Mouse (Mus musculus): ENCODE measurements around the gene Tenm3. TPM values are rescaled to one million over a fixed set of nuclear protein-coding genes. Genes with fewer than 3 reads are reported as not detected.

The Tenm3 gene
- polyA plus RNA-seq, 1 experiment from 2014 or later: 48.6 TPM

GRCm38 (mm10) chr8:48304224-48304623 is 539.5 kb downstream of the Tenm3 start:
- H3K9ac ChIP-seq (ENCODE audit: low read depth, low read length): no peak overlapping the region
- H3K27ac ChIP-seq (replicated peaks; ENCODE audit: low read depth, low read length): no peak overlapping the region
- H3K27me3 ChIP-seq (replicated peaks; ENCODE audit: control insufficient read depth, insufficient read depth, low read length): no peaks in the 10 kb centered on the region
- WGBS: 72% methylated on average over 7 of the region's 7 CpGs
- no peak overlapping the region for H3K4me2 ChIP-seq (ENCODE audit: low read depth, low read length)
- H3K9me3 ChIP-seq (ENCODE audit: control insufficient read depth, low read length): no peaks in the 10 kb centered on the region
- H3K36me3 ChIP-seq (ENCODE audit: control insufficient read depth, insufficient read depth, low read length): peaks cover 22% of the 10 kb centered on the region; the same call in 1 of the 2 replicates
- no peak for ATAC-seq (ENCODE audit: low read depth)
- H3K4me3 ChIP-seq (ENCODE audit: low read depth, low read length): no peak overlapping the region
- H3K4me1 ChIP-seq (ENCODE audit: control insufficient read depth, insufficient read depth, low read length): peaks cover 15% of the 10 kb centered on the region
- no peak for DNase-seq (ENCODE audit: low spot score)

DNA sequence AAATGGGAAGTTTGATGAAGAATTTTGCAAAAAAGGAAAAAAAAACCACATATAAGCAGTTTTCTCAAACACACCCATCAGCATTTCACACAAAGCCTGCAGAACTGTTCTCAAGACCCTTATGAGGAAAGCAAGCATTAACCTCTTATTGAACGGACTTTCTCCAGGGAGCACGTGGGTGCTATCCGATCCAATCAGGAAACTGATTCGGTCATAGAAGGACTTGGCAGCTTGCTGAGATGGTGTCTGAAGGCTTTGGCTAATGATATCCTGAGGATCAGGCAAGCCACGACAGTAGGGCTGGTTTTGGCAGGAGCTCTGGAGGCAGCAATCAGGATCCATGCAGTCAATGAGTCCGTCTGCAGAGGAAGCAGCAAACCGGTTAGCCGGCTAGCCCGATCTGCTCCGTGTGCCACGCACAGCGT is 543.1 kb downstream of the Tenm3 start:
- Histone ChIP-seq H3K4me1 (ENCODE audit: control insufficient read depth, insufficient read depth, low read length) (peaks cover 11% of the 10 kb centered on the region), H3K9me3 (ENCODE audit: control insufficient read depth, low read length) (no peaks in the 10 kb centered on the region), H3K27me3 (replicated peaks; ENCODE audit: control insufficient read depth, insufficient read depth, low read length) (no peaks in the 10 kb centered on the region), H3K4me2 (ENCODE audit: low read depth, low read length) (peak overlapping the region; percentile 38), H3K36me3 (ENCODE audit: control insufficient read depth, insufficient read depth, low read length) (peaks cover 44% of the 10 kb centered on the region), H3K4me3 (ENCODE audit: low read depth, low read length) (no peak overlapping the region), H3K27ac (replicated peaks; ENCODE audit: low read depth, low read length) (no peak overlapping the region; the same call in 1 of the 2 replicates), H3K9ac (ENCODE audit: low read depth, low read length) (no peak overlapping the region)
- peak; percentile 82 for DNase-seq (ENCODE audit: low spot score)
- WGBS: 34% methylated on average over 12 of the region's 12 CpGs
- ATAC-seq (ENCODE audit: low read depth): peak; percentile 79

DNA sequence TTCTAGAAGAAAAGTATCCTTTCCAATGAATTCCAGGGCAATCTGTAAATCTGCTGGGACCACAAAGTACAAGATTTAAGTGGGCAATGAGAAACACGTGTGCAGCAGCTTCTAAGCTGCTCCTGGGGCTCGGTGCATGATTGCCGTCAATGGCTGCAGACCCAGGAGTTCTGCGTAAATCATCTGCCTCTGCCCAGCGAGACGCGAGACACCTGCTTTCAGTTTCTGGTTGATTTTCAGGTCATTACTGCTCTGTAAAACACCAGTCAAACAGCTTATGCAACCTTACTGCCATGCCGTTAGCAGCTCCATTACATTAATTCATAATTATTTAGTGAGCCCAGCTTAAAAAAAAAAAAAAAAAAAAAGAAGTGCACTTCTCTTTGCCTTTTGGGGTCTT is 543.7 kb downstream of the Tenm3 start:
- Histone ChIP-seq H3K27ac (replicated peaks; ENCODE audit: low read depth, low read length) (no peak overlapping the region; the same call in 1 of the 2 replicates), H3K9ac (ENCODE audit: low read depth, low read length) (no peak overlapping the region), H3K4me1 (ENCODE audit: control insufficient read depth, insufficient read depth, low read length) (peaks cover 11% of the 10 kb centered on the region), H3K4me2 (ENCODE audit: low read depth, low read length) (peak overlapping the region; percentile 38), H3K27me3 (replicated peaks; ENCODE audit: control insufficient read depth, insufficient read depth, low read length) (no peaks in the 10 kb centered on the region), H3K36me3 (ENCODE audit: control insufficient read depth, insufficient read depth, low read length) (peaks cover 47% of the 10 kb centered on the region), H3K9me3 (ENCODE audit: control insufficient read depth, low read length) (no peaks in the 10 kb centered on the region), H3K4me3 (ENCODE audit: low read depth, low read length) (no peak overlapping the region; the same call in 1 of the 2 replicates)
- 22% methylated on average over 8 of the region's 8 CpGs for WGBS
- ATAC-seq (ENCODE audit: low read depth) (peak; percentile 47; the same call in 1 of the 2 replicates), DNase-seq (ENCODE audit: low spot score) (peak; percentile 88)

DNA sequence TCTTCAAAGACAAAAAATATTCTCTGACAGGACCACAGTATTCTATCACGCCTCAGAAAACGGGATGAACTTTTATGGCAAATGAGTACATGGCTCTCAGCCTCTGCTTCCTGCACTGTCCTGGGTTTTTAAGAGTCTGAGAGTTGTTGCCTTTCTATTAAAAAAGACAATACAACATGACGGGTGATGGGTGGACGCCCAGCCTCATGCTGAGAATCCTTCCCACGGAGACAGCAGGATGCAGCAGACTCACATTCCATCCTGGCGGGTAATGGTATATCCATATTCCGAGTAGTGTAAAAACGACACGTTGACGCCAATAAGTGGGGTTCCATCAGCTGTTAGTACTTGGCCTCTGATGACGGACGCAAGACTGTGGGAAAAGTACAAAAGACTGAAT is 544.4 kb downstream of the Tenm3 start:
- Histone ChIP-seq H3K4me3 (ENCODE audit: low read depth, low read length) (no peak overlapping the region), H3K4me1 (ENCODE audit: control insufficient read depth, insufficient read depth, low read length) (peaks cover 11% of the 10 kb centered on the region), H3K9me3 (ENCODE audit: control insufficient read depth, low read length) (no peaks in the 10 kb centered on the region), H3K27ac (replicated peaks; ENCODE audit: low read depth, low read length) (no peak overlapping the region), H3K4me2 (ENCODE audit: low read depth, low read length) (no peak overlapping the region), H3K9ac (ENCODE audit: low read depth, low read length) (no peak overlapping the region), H3K27me3 (replicated peaks; ENCODE audit: control insufficient read depth, insufficient read depth, low read length) (no peaks in the 10 kb centered on the region), H3K36me3 (ENCODE audit: control insufficient read depth, insufficient read depth, low read length) (peaks cover 48% of the 10 kb centered on the region)
- no peak for ATAC-seq (ENCODE audit: low read depth)
- 67% methylated on average over 12 of the region's 12 CpGs for WGBS
- no peak for DNase-seq (ENCODE audit: low spot score)

- no peak overlapping the region for H3K4me2 ChIP-seq (ENCODE audit: low read depth, low read length)
- H3K27ac ChIP-seq (replicated peaks; ENCODE audit: low read depth, low read length): no peak overlapping the region
- H3K4me1 ChIP-seq (ENCODE audit: control insufficient read depth, insufficient read depth, low read length): peaks cover 11% of the 10 kb centered on the region
- H3K9ac ChIP-seq (ENCODE audit: low read depth, low read length): no peak overlapping the region
- no peak for DNase-seq (ENCODE audit: low spot score)
- H3K27me3 ChIP-seq (replicated peaks; ENCODE audit: control insufficient read depth, insufficient read depth, low read length): no peaks in the 10 kb centered on the region
- WGBS: 92% methylated on average over 7 of the region's 7 CpGs
- no peaks in the 10 kb centered on the region for H3K9me3 ChIP-seq (ENCODE audit: control insufficient read depth, low read length)
- no peak overlapping the region for H3K4me3 ChIP-seq (ENCODE audit: low read depth, low read length)
- no peak for ATAC-seq (ENCODE audit: low read depth)
- H3K36me3 ChIP-seq (ENCODE audit: control insufficient read depth, insufficient read depth, low read length): peaks cover 69% of the 10 kb centered on the region
These were observed 547.4 kb downstream of the Tenm3 start for GRCm38 (mm10) chr8:48296371-48296770.

DNA sequence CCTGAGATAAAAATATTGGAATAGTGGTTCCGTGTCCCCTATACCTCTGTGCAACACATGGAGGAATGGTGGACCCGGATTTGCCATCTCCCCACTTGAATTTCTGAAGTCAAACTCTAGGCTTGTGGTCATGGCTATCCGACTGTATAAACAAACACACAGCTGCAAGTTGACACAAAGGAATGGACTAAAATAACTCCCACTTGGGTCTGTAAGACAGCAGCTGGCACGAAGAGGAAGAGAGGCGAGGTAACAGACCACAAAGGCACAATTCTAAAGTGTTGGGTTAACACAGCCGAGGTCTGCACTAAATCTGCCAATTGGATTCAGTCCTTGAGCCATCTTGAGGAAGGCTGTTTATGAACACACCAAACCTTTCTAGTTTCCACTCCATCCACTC is 548.2 kb downstream of the Tenm3 start:
- Histone ChIP-seq H3K27me3 (replicated peaks; ENCODE audit: control insufficient read depth, insufficient read depth, low read length) (no peaks in the 10 kb centered on the region), H3K4me2 (ENCODE audit: low read depth, low read length) (no peak overlapping the region), H3K27ac (replicated peaks; ENCODE audit: low read depth, low read length) (no peak overlapping the region), H3K36me3 (ENCODE audit: control insufficient read depth, insufficient read depth, low read length) (peaks cover 78% of the 10 kb centered on the region), H3K4me3 (ENCODE audit: low read depth, low read length) (no peak overlapping the region), H3K4me1 (ENCODE audit: control insufficient read depth, insufficient read depth, low read length) (peaks cover 3% of the 10 kb centered on the region; the same call in 1 of the 2 replicates), H3K9ac (ENCODE audit: low read depth, low read length) (no peak overlapping the region), H3K9me3 (ENCODE audit: control insufficient read depth, low read length) (no peaks in the 10 kb centered on the region)
- WGBS: 66% methylated on average over 6 of the region's 6 CpGs
- ATAC-seq (ENCODE audit: low read depth) (peak; percentile 33; the same call in 1 of the 2 replicates), DNase-seq (ENCODE audit: low spot score) (peak; percentile 43)

- Histone ChIP-seq H3K4me1 (ENCODE audit: control insufficient read depth, insufficient read depth, low read length) (no peaks in the 10 kb centered on the region), H3K4me3 (ENCODE audit: low read depth, low read length) (no peak overlapping the region), H3K36me3 (ENCODE audit: control insufficient read depth, insufficient read depth, low read length) (peaks cover 78% of the 10 kb centered on the region), H3K9ac (ENCODE audit: low read depth, low read length) (no peak overlapping the region), H3K27me3 (replicated peaks; ENCODE audit: control insufficient read depth, insufficient read depth, low read length) (no peaks in the 10 kb centered on the region), H3K9me3 (ENCODE audit: control insufficient read depth, low read length) (no peaks in the 10 kb centered on the region), H3K27ac (replicated peaks; ENCODE audit: low read depth, low read length) (no peak overlapping the region), H3K4me2 (ENCODE audit: low read depth, low read length) (no peak overlapping the region)
- no peak for ATAC-seq (ENCODE audit: low read depth)
- no peak for DNase-seq (ENCODE audit: low spot score)
- 94% methylated on average over 3 of the region's 3 CpGs for WGBS
These were observed 550.0 kb downstream of the Tenm3 start for GRCm38 (mm10) chr8:48293797-48294196.

GRCm38 (mm10) chr8:48285432-48285831 is 558.3 kb downstream of the Tenm3 start:
- Histone ChIP-seq H3K36me3 (ENCODE audit: control insufficient read depth, insufficient read depth, low read length) (peaks cover 58% of the 10 kb centered on the region), H3K4me2 (ENCODE audit: low read depth, low read length) (no peak overlapping the region), H3K4me1 (ENCODE audit: control insufficient read depth, insufficient read depth, low read length) (no peaks in the 10 kb centered on the region), H3K27me3 (replicated peaks; ENCODE audit: control insufficient read depth, insufficient read depth, low read length) (no peaks in the 10 kb centered on the region), H3K4me3 (ENCODE audit: low read depth, low read length) (no peak overlapping the region), H3K9ac (ENCODE audit: low read depth, low read length) (no peak overlapping the region), H3K27ac (replicated peaks; ENCODE audit: low read depth, low read length) (no peak overlapping the region), H3K9me3 (ENCODE audit: control insufficient read depth, low read length) (no peaks in the 10 kb centered on the region)
- no peak for ATAC-seq (ENCODE audit: low read depth)
- WGBS: 72% methylated on average over 10 of the region's 10 CpGs
- DNase-seq (ENCODE audit: low spot score): peak; percentile 62

- Histone ChIP-seq H3K27me3 (replicated peaks; ENCODE audit: control insufficient read depth, insufficient read depth, low read length) (no peaks in the 10 kb centered on the region), H3K36me3 (ENCODE audit: control insufficient read depth, insufficient read depth, low read length) (peaks cover 68% of the 10 kb centered on the region), H3K9ac (ENCODE audit: low read depth, low read length) (no peak overlapping the region), H3K4me3 (ENCODE audit: low read depth, low read length) (no peak overlapping the region), H3K4me2 (ENCODE audit: low read depth, low read length) (no peak overlapping the region), H3K4me1 (ENCODE audit: control insufficient read depth, insufficient read depth, low read length) (no peaks in the 10 kb centered on the region), H3K27ac (replicated peaks; ENCODE audit: low read depth, low read length) (no peak overlapping the region), H3K9me3 (ENCODE audit: control insufficient read depth, low read length) (0 out of 2 replicates have a peak, but pooled peaks cover under 1% of the 10 kb centered on the region)
- 92% methylated on average over 11 of the region's 11 CpGs for WGBS
- ATAC-seq (ENCODE audit: low read depth): no peak
- no peak for DNase-seq (ENCODE audit: low spot score)
These were observed 561.9 kb downstream of the Tenm3 start for GRCm38 (mm10) chr8:48281855-48282254.
